ENCODE assay signal across 13 mouse cellular contexts in genomic region chr4:124203736-124204135, GRCm38 (mm10).
DNase-seq lines count a peak whose midpoint lies in the region; ATAC-seq and TF ChIP-seq lines count a peak whose summit lies in the region.
"Had no signal": no experiment of that assay in that cellular context is flagged by ENCODE, and none has a peak within 500 bp of the region (broad histone marks: within the 10 kb centered on the region; RNA-seq: fewer than 3 reads in every experiment).

No protein-coding gene starts in this region.

- intact Hi-C loops in left cerebral cortex, adult 2 months (cut with DNase I) = loop anchor here (10.0 kb wide), 1 partner anchor 391 kb away; no protein-coding TSS in a partner anchor

- ATAC-seq in G1E (ENCODE audit: extremely low read depth, insufficient number of reproducible peaks, low FRiP score, poor library complexity, severe bottlenecking) = 0 out of 2 replicates have a peak, but pooled peaks have one; percentile 8
- ATAC-seq: forebrain, embryonic 15.5 days had no signal

- no peaks in the 10 kb centered on the region for H3K4me1 ChIP-seq in G1E (ENCODE audit: insufficient read depth, low read depth, low read length)
- H3K4me1 ChIP-seq: heart, embryonic 13.5 days had no signal

- no peaks in the 10 kb centered on the region for H3K27me3 ChIP-seq in G1E (ENCODE audit: insufficient read depth, low read length)
- H3K27me3 ChIP-seq: forebrain, embryonic 15.5 days had no signal

- no peak overlapping the region for H3K27ac ChIP-seq in left cerebral cortex, adult 2 months
- H3K27ac ChIP-seq: forebrain, embryonic 15.5 days; heart, embryonic 13.5 days; limb, embryonic 13.5 days; midbrain, embryonic 12.5 days had no signal

- no peaks in the 10 kb centered on the region for H3K36me3 ChIP-seq in G1E (replicated peaks)
- H3K36me3 ChIP-seq: forebrain, embryonic 15.5 days; heart, embryonic 13.5 days; limb, embryonic 13.5 days; midbrain, embryonic 12.5 days had no signal

- no peaks in the 10 kb centered on the region for H3K9me3 ChIP-seq in G1E (replicated peaks)
- H3K9me3 ChIP-seq: forebrain, embryonic 15.5 days; heart, embryonic 13.5 days had no signal

- DNase-seq in cerebellum, postnatal 14 days = peak; percentile 20 to 44
- DNase-seq in cerebellum, adult 18-20 months = no peak
- no peak for DNase-seq in left cerebral cortex, adult 2 months (ENCODE audit: extremely low spot score in 1 of 2, low spot score in 2 of 2)
- DNase-seq in left cerebral cortex, adult 8-10 months (ENCODE audit: low spot score in 2 of 2) = no peak
- no peak for DNase-seq in G1E (ENCODE audit: low spot score)
- DNase-seq in lung, postnatal 10 days = peak; percentile 14
- no peak for DNase-seq in spleen, postnatal 36 days (ENCODE audit: low spot score in 2 of 2)
- no peak for DNase-seq in ovary, postnatal 36 days (ENCODE audit: low spot score)
- DNase-seq: adrenal gland, postnatal 25 days had no signal

- peak; percentile 55 for TF ChIP-seq CTCF in left cerebral cortex, adult 2 months (IDR thresholded peaks at IDR 0.05)
- TF ChIP-seq CTCF in G1E (IDR thresholded peaks at IDR 0.05; ENCODE audit: low read depth, low read length) = peak; percentile 56

- H3K4me3 ChIP-seq in left cerebral cortex, adult 2 months = no peak overlapping the region
- no peak overlapping the region for H3K4me3 ChIP-seq in G1E (ENCODE audit: low read depth, low read length)
- H3K4me3 ChIP-seq: forebrain, embryonic 15.5 days; heart, embryonic 13.5 days; limb, embryonic 13.5 days; midbrain, embryonic 12.5 days had no signal

Comparison
In these comparisons a context has a peak if more than half of its experiments do, and no peak if none do; other contexts are left out.
1. DNase-seq: peak in cerebellum, postnatal 14 days (2 of 2) and lung, postnatal 10 days (single experiment); none in cerebellum, adult 18-20 months (0 of 2), left cerebral cortex, adult 2 months (0 of 2), left cerebral cortex, adult 8-10 months (0 of 2), G1E (single experiment), spleen, postnatal 36 days (0 of 2) and ovary, postnatal 36 days (single experiment).